Mouse (Mus musculus) 3134 (cell line): ENCODE results near the gene Chkb.

Experiments
- DNase-seq: peaks from one replicate; pipeline ENCODE4 v3.0.0-alpha.2; 2011; ENCODE audit warnings: low spot score; ENCODE audit not compliant: insufficient read length; ENCODE audit errors: extremely low read depth

Chkb gene

GRCm38 (mm10) chr15:89429352-89430221, at the start of gene Chkb, which contains the start of the genes C730034F03Rik and Gm44502:
Gene Chkb (minus strand): TSS chr15:89429908.
Gene C730034F03Rik (plus strand): TSS chr15:89429589.
Gene Gm44502 (minus strand): TSS chr15:89429696.
- peak; percentile 96 for DNase-seq

- DNase-seq, result no peak
Measured at GRCm38 (mm10) chr15:89478622-89479021, 48.9 kb upstream of the Chkb start.

- DNase-seq, result no peak
Measured at GRCm38 (mm10) chr15:89477806-89478205, 48.1 kb upstream of the Chkb start.

DNA sequence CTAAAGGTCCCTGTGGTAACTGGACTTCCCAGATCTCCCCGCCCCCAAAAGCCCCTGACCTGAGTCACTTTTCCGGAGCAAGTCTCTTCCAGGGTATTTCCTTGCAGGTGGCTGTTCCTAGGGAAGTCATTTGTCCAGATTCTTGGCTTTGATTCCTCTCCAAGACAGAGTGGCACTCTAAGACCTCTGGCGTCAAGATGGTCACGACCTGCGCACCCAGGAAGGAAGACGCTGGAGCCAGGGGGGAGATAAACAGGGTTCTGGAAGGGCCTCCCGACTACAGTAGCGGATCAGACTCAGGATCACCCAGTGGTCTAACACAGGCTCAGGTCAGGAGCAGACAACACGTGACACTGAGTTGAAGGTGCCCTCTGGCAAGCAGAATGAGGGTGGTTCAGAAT, 47.4 kb upstream of the Chkb start, which contains the start of gene Arsa:
Arsa (minus strand) TSS at position 335 of the 401 bp plus-strand sequence.
- no peak for DNase-seq

- no peak for DNase-seq
Measured at GRCm38 (mm10) chr15:89476475-89476815, 46.7 kb upstream of the Chkb start.

DNA sequence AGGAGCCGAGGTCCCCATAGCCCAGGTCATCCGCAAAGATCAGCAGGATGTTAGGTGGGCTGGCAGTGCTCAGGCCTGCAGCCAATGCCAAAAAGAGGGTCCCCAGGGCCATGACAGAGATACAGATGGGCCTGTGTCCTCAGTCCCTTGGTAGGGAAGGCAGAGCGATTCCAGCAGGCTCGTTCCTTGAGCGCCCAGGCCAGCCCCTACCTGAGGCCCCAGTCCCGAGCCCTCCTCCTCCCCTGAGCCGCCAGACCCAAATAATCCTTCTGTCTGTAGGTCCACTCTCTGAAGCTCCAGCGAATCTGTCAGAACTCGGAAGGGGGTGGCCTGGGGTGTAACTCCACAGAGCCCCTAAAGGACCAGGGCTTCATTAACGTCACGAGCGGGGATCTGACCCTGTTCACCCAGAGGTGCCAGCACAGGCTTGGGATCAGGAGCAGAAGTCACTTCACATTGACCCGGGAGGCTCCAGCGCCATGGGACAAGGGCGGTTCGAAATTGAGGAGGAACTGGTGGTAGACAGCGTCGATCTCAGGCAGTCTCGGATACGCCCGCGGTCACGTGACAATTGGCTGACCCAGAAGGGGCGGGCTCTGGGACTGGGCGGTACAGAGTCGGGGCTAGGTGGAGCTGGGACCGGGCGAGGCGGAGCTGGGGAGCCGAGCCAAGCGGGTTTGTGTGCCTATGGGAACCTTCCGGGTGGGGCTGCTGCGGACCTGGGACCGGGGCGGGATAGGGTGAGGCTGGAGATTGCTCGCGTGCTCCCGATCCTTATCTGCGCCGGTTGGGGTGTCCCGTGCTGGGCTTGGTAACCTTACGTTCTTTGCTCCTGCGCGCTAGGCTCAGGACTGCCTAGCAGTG, 46.1 kb upstream of the Chkb start:
- DNase-seq, result peak; percentile 95

DNA sequence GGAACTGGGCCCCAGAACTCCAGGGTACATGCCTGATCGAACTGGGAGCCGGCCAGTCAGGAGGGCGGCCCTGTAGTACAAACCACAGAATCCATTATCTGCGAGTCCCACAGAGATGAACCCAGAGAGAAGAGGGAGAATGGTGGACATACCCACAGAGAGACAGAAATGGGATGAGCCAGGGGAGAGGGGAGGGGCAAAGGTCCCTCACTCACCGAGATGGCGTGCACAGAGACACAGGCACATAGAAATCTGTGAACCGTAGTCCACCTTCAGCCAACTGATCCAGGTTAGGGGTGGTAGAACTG, 45.5 kb upstream of the Chkb start:
- DNase-seq, result no peak

DNA sequence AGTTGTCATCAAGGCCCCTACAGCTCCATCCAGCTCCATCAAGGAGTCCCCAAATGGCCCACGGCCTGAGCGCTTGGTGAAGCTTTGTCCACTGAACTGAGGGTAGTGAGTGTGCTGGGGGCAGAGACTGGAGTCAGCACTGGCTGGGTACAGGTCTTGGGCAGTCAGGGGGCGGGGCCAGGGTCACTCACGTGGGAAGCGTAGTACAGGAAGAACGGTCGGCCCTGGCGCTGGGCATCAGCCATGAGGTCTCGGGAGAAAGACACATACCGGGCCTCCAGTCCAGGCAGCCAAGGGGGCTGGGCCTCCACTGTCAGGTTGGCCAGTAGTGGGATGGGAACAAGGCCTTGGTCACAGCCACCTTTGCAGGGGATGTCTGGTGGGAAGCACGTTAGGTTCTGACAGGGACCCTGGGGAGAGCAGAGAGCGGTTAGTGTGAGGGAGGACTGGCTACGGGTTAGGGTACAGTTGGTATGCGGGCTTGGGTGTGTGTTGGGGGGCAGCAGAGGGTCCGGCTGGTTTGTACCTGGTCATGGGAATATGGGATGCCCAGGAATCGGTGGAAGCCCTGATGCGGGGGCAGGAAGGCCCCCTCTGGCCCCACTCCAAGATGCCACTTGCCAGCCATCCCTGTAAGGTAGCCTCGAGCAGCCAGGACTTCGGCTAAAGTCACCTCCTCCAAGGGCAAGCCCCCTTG, 45.0 kb upstream of the Chkb start:
- DNase-seq, result no peak

DNA sequence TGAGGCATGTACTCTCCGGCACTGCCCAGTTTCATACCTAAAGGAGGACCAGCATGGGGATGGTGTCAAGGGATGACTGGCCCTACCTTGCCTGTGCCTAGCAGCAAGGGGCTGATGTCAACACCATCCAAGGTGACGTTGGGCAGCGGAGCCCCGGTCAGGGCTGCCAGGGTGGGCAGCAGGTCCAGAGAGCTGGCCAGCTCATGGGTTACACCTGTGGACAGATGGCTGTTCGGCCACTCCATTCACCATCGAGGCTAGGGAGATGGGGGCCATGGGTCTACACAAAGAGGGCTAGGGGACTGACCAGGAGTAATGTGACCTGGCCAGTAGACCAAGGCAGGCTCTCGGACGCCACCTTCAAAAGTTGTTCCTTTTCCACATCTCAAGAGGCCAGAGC, 44.2 kb upstream of the Chkb start:
- no peak for DNase-seq

- DNase-seq, result no peak
Measured at GRCm38 (mm10) chr15:89473370-89473769, 43.7 kb upstream of the Chkb start.

GRCm38 (mm10) chr15:89471476-89471875, 41.8 kb upstream of the Chkb start:
- no peak for DNase-seq

DNA sequence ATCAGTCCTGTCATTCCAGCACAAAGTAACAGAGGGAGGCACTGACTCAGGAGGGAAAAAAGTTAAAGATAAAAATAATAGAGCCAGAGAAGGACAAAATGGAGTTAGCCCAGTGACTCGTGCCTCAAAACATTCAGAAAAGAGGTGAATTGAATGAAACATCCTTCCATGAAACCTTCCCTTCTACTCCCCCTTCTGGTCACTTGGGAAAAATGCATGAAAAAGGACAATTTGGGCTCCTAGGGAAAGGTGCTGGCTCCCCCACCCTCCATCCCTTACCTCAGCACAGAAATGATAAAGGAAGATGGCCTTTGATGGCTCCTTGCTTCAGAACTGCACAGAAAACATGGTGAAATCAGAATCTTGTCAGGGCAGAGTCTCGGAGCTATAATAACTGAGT, 38.9 kb upstream of the Chkb start:
- DNase-seq, result no peak

DNA sequence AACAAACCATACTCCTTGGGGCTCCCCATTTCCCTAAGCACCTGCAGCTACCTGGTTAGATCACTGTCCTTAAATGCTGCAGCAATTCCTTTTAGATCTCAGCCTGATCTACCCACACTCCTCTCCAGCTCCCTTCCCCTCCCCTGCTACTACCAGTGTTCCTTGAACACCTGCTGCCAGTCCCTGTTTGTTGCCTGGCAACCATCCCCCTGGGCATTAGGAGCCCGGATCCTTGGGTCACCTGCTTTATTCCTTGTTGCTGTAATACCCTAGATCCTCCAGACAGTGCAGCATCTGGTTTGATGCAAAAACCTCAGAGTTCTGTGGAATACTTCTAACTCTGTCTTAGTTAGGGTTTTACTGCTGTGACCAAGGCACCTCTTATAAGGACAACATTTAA, 35.3 kb upstream of the Chkb start:
- no peak for DNase-seq

DNA sequence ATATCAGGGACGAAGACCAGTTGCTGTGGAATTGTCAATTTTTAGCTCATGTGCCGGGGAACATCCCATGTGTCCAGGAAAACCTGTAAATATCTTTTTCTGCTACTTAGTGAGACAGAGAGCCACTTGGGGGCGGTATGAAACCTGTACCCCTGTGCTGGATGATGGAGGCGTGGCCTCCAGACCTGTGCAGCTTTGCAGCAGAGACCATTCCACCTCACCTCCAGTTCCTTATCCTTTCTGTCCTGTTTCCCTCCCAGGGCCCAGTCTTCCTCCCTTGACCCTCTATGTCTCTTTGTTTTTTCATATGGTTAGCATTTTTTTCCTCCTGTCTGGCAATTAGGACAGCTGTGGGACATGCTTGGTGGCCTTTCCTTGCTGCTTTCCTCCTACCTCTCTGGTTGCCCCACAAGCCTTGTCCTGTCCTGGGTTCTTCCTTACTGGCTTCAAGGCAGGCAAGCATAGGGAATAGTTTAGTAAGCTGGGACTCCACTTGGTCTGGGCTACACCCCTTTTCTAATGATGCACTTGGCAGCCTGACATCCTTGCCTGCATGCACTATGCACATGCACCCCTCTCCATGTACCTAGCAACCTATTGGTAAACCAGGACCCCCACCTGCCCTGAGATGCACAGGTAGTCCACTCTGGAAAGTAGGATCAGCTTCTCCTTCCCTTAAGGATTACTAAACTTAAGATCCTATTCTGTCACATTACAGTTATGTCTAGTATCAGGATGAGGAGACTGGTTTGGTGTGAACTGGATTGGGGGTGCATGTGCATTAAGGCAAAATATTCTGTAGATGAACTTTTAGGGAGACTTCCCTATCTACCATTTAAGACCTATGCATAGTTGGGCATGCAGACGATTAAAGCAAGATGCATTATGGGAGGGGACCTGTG, 33.9 kb upstream of the Chkb start:
- no peak for DNase-seq

DNA sequence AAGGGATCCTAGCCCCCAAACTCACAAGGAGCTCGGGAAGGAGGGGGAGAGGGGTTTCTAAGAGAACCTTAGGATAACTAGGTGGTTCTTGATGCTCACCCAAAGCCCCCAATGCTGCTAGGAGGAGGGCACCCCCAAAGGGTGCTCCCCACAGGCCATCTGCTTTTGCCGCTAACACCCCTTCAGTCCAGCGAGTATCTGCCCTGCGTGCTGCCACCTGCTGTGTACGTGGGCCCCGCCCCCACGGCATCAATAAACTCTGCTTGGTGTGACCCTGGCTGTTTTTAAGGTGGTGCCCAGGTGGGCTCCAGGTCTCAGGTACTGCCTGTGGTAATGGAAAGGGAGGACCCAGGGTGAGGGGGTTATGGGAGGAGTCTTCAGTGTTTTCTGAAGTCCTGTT, 32.5 kb upstream of the Chkb start:
- no peak for DNase-seq

GRCm38 (mm10) chr15:89461321-89461720, 31.6 kb upstream of the Chkb start:
- no peak for DNase-seq

- DNase-seq, result no peak
Measured at GRCm38 (mm10) chr15:89460298-89460697, 30.6 kb upstream of the Chkb start.

DNA sequence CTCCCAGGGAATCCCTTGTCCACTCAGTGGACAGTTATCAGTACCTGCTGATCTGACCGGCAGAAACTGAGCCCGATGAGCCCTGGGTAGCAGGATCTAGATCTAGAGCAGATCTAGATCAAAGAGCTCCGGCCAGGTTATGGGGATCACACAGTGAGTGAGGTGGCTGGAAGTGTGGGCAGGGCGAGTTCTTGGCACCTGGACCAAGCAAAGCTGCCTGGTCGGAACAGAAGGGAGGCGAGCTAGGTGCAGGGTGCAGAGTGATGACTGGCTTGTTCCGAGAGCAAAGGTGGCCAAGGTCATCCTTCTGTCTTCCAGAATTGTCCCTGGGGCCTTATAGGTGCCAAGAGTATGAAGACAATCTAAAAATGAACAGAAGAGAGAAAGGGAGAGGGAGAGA, 30.1 kb upstream of the Chkb start:
- DNase-seq, result no peak

DNA sequence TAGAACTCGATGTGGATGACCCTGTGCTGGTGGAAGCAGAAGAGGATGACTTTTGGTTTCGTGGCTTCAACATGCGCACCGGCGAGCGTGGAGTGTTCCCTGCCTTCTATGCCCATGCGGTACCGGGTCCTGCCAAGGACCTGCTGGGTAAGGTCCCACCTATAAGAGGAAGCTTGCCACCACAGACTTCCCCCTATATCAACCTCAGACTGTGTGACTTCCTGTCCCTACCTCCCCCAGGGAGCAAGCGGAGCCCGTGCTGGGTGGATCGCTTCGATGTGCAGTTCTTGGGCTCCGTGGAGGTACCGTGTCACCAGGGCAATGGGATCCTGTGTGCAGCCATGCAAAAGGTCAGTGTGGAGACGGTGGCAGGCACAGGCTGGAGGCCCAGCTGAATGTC, 29.2 kb upstream of the Chkb start:
- no peak for DNase-seq

- DNase-seq, result no peak
Measured at GRCm38 (mm10) chr15:89455642-89456041, 25.9 kb upstream of the Chkb start.
